Mouse (Mus musculus) MEL (cell line): Measurements from ENCODE around the gene AC134908.4. TPM values are rescaled to one million over a fixed set of nuclear protein-coding genes. Genes with fewer than 3 reads are reported as not detected.
A peak's percentile ranks its signal among the peaks of the same experiment; 100 is the strongest.

Experiments
- DNase-seq: peaks from one replicate; pipeline ENCODE4 v3.0.0; 2011; ENCODE audit warnings: low read depth, low spot score
- H3K27ac ChIP-seq: 2 replicates; pipeline ENCODE4 v1.5.1; 2012; ENCODE audit warnings: low read depth, mild to moderate bottlenecking, control low read depth, low read length, moderate library complexity; ENCODE audit not compliant: control insufficient read depth
- H3K27me3 ChIP-seq, 2 experiments: fragments of 150-350 bp in 1 of 2; sonication (generic) in 1 of 2; 2 replicates each; pipeline ENCODE4 v1.6.1; 2012; ENCODE audit warnings: low read length in 2 of 2, mild to moderate bottlenecking in 2 of 2, improper control_type of control experiment in 1 of 2, moderate library complexity in 1 of 2; ENCODE audit not compliant: insufficient read depth in 2 of 2, control insufficient read depth in 1 of 2
- H3K36me3 ChIP-seq, 2 experiments: 2 replicates each; pipeline ENCODE4 v1.6.1; 2012 to 2014; ENCODE audit warnings: low read length in 2 of 2, improper control_type of control experiment in 1 of 2, inconsistent platforms in 1 of 2, mild to moderate bottlenecking in 1 of 2; ENCODE audit not compliant: insufficient read depth in 2 of 2, control insufficient read depth in 1 of 2
- H3K4me1 ChIP-seq, 2 experiments: fragments of 150-350 bp in 1 of 2; sonication (generic) in 1 of 2; 2 replicates each; pipeline ENCODE4 v1.6.1; 2012; ENCODE audit warnings: low read length in 2 of 2, improper control_type of control experiment in 1 of 2, mild to moderate bottlenecking in 1 of 2; ENCODE audit not compliant: insufficient read depth in 2 of 2, control insufficient read depth in 1 of 2
- H3K4me3 ChIP-seq, 2 experiments: fragments of 150-350 bp in 1 of 2; sonication (generic) in 1 of 2; 2 replicates each; pipeline ENCODE4 v1.5.1; 2012; ENCODE audit warnings: low read depth in 2 of 2, low read length in 2 of 2, mild to moderate bottlenecking in 2 of 2, moderate library complexity in 2 of 2, control low read depth in 1 of 2, improper control_type of control experiment in 1 of 2; ENCODE audit not compliant: control insufficient read depth in 1 of 2, insufficient read depth in 1 of 2
- H3K79me2 ChIP-seq: 2 replicates; pipeline ENCODE4 v1.6.1; 2012; ENCODE audit warnings: mild to moderate bottlenecking, low read length, moderate library complexity; ENCODE audit not compliant: control insufficient read depth, poor library complexity, insufficient read depth
- H3K9ac ChIP-seq: 2 replicates; pipeline ENCODE4 v1.6.1; 2012; ENCODE audit warnings: low read depth, mild to moderate bottlenecking, control low read depth, low read length, moderate library complexity; ENCODE audit not compliant: control insufficient read depth, poor library complexity, severe bottlenecking
- H3K9me3 ChIP-seq: fragments of 150-350 bp; sonication (generic); replicated peaks from 2 replicates; pipeline ENCODE4 v1.6.1; 2012; ENCODE audit warnings: mild to moderate bottlenecking, low read length, improper control_type of control experiment, moderate library complexity; ENCODE audit not compliant: insufficient read depth
- BHLHE40 ChIP-seq: IDR thresholded peaks from 2 replicates; pipeline ENCODE4 v1.6.1; 2012; ENCODE audit warnings: low read depth, mild to moderate bottlenecking, inconsistent platforms, low read length, improper control_type of control experiment, borderline replicate concordance
- CHD2 ChIP-seq: IDR thresholded peaks from 2 replicates; pipeline ENCODE4 v1.6.1; 2011; ENCODE audit warnings: low read length, improper control_type of control experiment
- ELF1 ChIP-seq: IDR thresholded peaks from 2 replicates; pipeline ENCODE4 v1.6.1; 2014; ENCODE audit warnings: low read depth, mild to moderate bottlenecking, inconsistent platforms, low read length, improper control_type of control experiment, moderate library complexity
- EP300 ChIP-seq, 2 experiments: IDR thresholded peaks; 2 replicates each; pipeline ENCODE4 v1.6.1; 2011; ENCODE audit warnings: improper control_type of control experiment in 2 of 2, low read length in 2 of 2, low read depth in 1 of 2, mild to moderate bottlenecking in 1 of 2
- KAT2A ChIP-seq: conservative IDR thresholded peaks from 2 replicates; pipeline ENCODE4 v1.6.1; 2012; ENCODE audit warnings: low read depth, low read length, improper control_type of control experiment, inconsistent platforms
- MXI1 ChIP-seq: IDR thresholded peaks from 2 replicates; pipeline ENCODE4 v1.6.1; 2011; ENCODE audit warnings: mild to moderate bottlenecking, low read depth, low read length, improper control_type of control experiment
- MYB ChIP-seq: IDR thresholded peaks from 2 replicates; pipeline ENCODE4 v1.6.1; 2011; ENCODE audit warnings: mild to moderate bottlenecking, low read depth, low read length, improper control_type of control experiment
- NELFE ChIP-seq: IDR thresholded peaks from 2 replicates; pipeline ENCODE4 v1.6.1; 2011; ENCODE audit warnings: low read depth, low read length, improper control_type of control experiment
- POLR2A ChIP-seq, 2 experiments: IDR thresholded peaks; 2 replicates each; pipeline ENCODE4 v1.6.1; 2011 to 2012; ENCODE audit warnings: low read length in 2 of 2, mild to moderate bottlenecking in 2 of 2, control low read depth in 1 of 2, improper control_type of control experiment in 1 of 2, low read depth in 1 of 2, moderate library complexity in 1 of 2; ENCODE audit not compliant: control insufficient read depth in 1 of 2, insufficient read depth in 1 of 2, poor library complexity in 1 of 2
- POLR2AphosphoS2 ChIP-seq: IDR thresholded peaks from 2 replicates; pipeline ENCODE4 v1.6.1; 2011; ENCODE audit warnings: low read length, improper control_type of control experiment
- POLR2AphosphoS5 ChIP-seq: IDR thresholded peaks from 2 replicates; pipeline ENCODE4 v1.6.1; 2012; ENCODE audit warnings: low read depth, borderline replicate concordance, mild to moderate bottlenecking, inconsistent platforms, low read length, moderate library complexity, mixed read lengths
- SMC3 ChIP-seq: IDR thresholded peaks from 2 replicates; pipeline ENCODE4 v1.6.1; 2011; ENCODE audit warnings: low read depth, low read length, improper control_type of control experiment
- TBP ChIP-seq: IDR thresholded peaks from 2 replicates; pipeline ENCODE4 v1.8.0; 2011; ENCODE audit warnings: low read depth, low read length, improper control_type of control experiment
- USF2 ChIP-seq, 2 experiments: IDR thresholded peaks; 2 replicates each; pipeline ENCODE4 v1.6.1; 2011 to 2012; ENCODE audit warnings: improper control_type of control experiment in 2 of 2, low read length in 2 of 2, borderline replicate concordance in 1 of 2, inconsistent platforms in 1 of 2, low read depth in 1 of 2, mild to moderate bottlenecking in 1 of 2; ENCODE audit not compliant: insufficient read depth in 1 of 2
- ZMIZ1 ChIP-seq: IDR thresholded peaks from 2 replicates; pipeline ENCODE4 v1.6.1; 2012; ENCODE audit warnings: low read depth, mild to moderate bottlenecking, inconsistent platforms, low read length, improper control_type of control experiment, moderate library complexity
- polyA plus RNA-seq, 2 experiments: library from polyadenylated mRNA; stranded (reverse) in 1 of 2; unstranded in 1 of 2; fragments of >175 nt in 1 of 2; fragments of >200 nt in 1 of 2; gene quantifications; 2 replicates each; pipeline versions ENCODE4 v1.2.1 to v1.2.4; 2012; ENCODE audit warnings: low replicate concordance in 2 of 2, low read depth in 1 of 2; ENCODE audit not compliant: insufficient read length in 2 of 2, insufficient read depth in 1 of 2, missing spikeins in 1 of 2
- total RNA-seq: library from RNA; depleted of rRNA; stranded (reverse); fragments of 300-350 nt; gene quantifications from 2 replicates; pipeline ENCODE4 v1.2.3, GENCODE M21; 2012

AC134908.4 gene
- total and polyA plus RNA-seq, 3 experiments = 0.92 TPM; not detected in 2

- TF ChIP-seq USF2 (IDR thresholded peaks at IDR 0.05; ENCODE audit: borderline replicate concordance in 1 of 2, insufficient read depth in 1 of 2, low read depth in 1 of 2, low read length in 2 of 2) = peak in 1 of 2 experiments; percentile 83; a peak in 2 of 4 replicates
- peak; percentile 93 for TF ChIP-seq NELFE
- TF ChIP-seq EP300 (IDR thresholded peaks at IDR 0.05; ENCODE audit: low read depth in 1 of 2, low read length in 2 of 2) = no peak
- TF ChIP-seq POLR2A (IDR thresholded peaks at IDR 0.05; ENCODE audit: control insufficient read depth in 1 of 2, insufficient read depth in 1 of 2, low read depth in 1 of 2, low read length in 2 of 2, poor library complexity in 1 of 2) = peak; percentile 73 to 86
Observed at GRCm38 (mm10) chr17:25832436-25833290, 37.2 kb upstream of the AC134908.4 start (continued).

GRCm38 (mm10) chr17:25831451-25832281, 36.2 kb upstream of the AC134908.4 start:
- DNase-seq = peak; percentile 56
- peaks cover 2 to 37% of the 10 kb centered on the region in 2 experiments; a peak in 3 of 4 replicates for H3K4me1 ChIP-seq
- H3K27me3 ChIP-seq = no peaks in the 10 kb centered on the region
- no peaks in the 10 kb centered on the region for H3K9me3 ChIP-seq
- peaks cover 54% of the 10 kb centered on the region for H3K79me2 ChIP-seq
- peak overlapping the region; percentile 80 for H3K4me3 ChIP-seq
- TF ChIP-seq BHLHE40 (no peak), ZMIZ1 (0 out of 2 replicates have a peak, but pooled peaks have one; percentile 41), POLR2AphosphoS5 (peak; percentile 59; the same call in 1 of the 2 replicates), POLR2AphosphoS2 (peak; percentile 55; the same call in 1 of the 2 replicates), MXI1 (no peak), SMC3 (no peak), CHD2 (no peak), ELF1 (no peak), KAT2A (no peak), EP300 (IDR thresholded peaks at IDR 0.05; ENCODE audit: low read depth in 1 of 2, low read length in 2 of 2) (no peak), TBP (no peak), MYB (0 out of 2 replicates have a peak, but pooled peaks have one; percentile 14)
- TF ChIP-seq, all 39 proteins: peak for 4
- peak overlapping the region; percentile 94 for H3K9ac ChIP-seq
- peak overlapping the region; percentile 82 for H3K27ac ChIP-seq
- H3K36me3 ChIP-seq = peaks cover 0 to 13% of the 10 kb centered on the region in 2 experiments; a peak in 2 of 4 replicates
